Mouse (Mus musculus): Measurements from ENCODE around the gene Rhox3a2.
"Not testable (repeated sequence)": the region's sequence is repeated elsewhere in the genome, so short reads cannot be mapped to it uniquely, and the experiment has no call there.

- TF ChIP-seq EP300, CTCF (IDR thresholded peaks at IDR 0.05): not testable (repeated sequence)
Measured at GRCm38 (mm10) chrX:37390548-37390947, 10.7 kb downstream of the Rhox3a2 start, which contains the start of gene Rhox4a2.
